Mouse (Mus musculus) midbrain, postnatal 0 days (tissue): ENCODE data around the gene Gclc. TPM values are rescaled to one million over a fixed set of nuclear protein-coding genes. Genes with fewer than 3 reads are reported as not detected.

ENCODE experiments used
- ATAC-seq: fragments of 200-750 bp; cut with Nextera tagmentation; 2 replicates; pipeline ENCODE4 v1.8.0; 2017; ENCODE audit warnings: moderate number of reproducible peaks, mild to moderate bottlenecking, moderate TSS enrichment, moderate library complexity; ENCODE audit not compliant: low FRiP score
- DNase-seq: peaks from one replicate; pipeline ENCODE4 v3.0.0-alpha.2; 2015; ENCODE audit warnings: low spot score
- H3K27ac ChIP-seq: fragments of 300-500 bp; sonication (generic); 2 replicates; pipeline ENCODE4 v1.5.1; 2014; ENCODE audit warnings: low read depth, mild to moderate bottlenecking, low read length, mixed read lengths
- H3K27me3 ChIP-seq: fragments of 300-500 bp; sonication (generic); 2 replicates; pipeline ENCODE4 v1.6.1; 2014; ENCODE audit warnings: low read length, control low read depth, mixed read lengths; ENCODE audit not compliant: insufficient read depth
- H3K36me3 ChIP-seq: fragments of 300-500 bp; sonication (generic); 2 replicates; pipeline ENCODE4 v1.6.1; 2014; ENCODE audit warnings: low read length, control low read depth, mixed read lengths; ENCODE audit not compliant: insufficient read depth
- H3K4me1 ChIP-seq: fragments of 300-500 bp; sonication (generic); 2 replicates; pipeline ENCODE4 v1.6.1; 2014; ENCODE audit warnings: mild to moderate bottlenecking, control low read depth, antibody characterized with exemption, low read length, mixed read lengths; ENCODE audit not compliant: insufficient read depth
- H3K4me2 ChIP-seq: fragments of 300-500 bp; sonication (generic); 2 replicates; pipeline ENCODE4 v1.6.1; 2014; ENCODE audit warnings: low read depth, mild to moderate bottlenecking, low read length, mixed read lengths; ENCODE audit not compliant: poor library complexity, severe bottlenecking
- H3K4me3 ChIP-seq: fragments of 300-500 bp; sonication (generic); 2 replicates; pipeline ENCODE4 v1.5.1; 2014; ENCODE audit warnings: low read depth, mild to moderate bottlenecking, low read length, moderate library complexity
- H3K9ac ChIP-seq: fragments of 300-500 bp; sonication (generic); replicated peaks from 2 replicates; pipeline ENCODE4 v1.6.1; 2014; ENCODE audit warnings: mild to moderate bottlenecking, low read length, moderate library complexity, mixed read lengths; ENCODE audit not compliant: poor library complexity, severe bottlenecking
- H3K9me3 ChIP-seq: fragments of 300-500 bp; sonication (generic); 2 replicates; pipeline ENCODE4 v1.6.1; 2016; ENCODE audit warnings: low read length, control low read depth
- CTCF ChIP-seq: IDR thresholded peaks from 2 replicates; pipeline ENCODE4 v1.5.1; 2016; ENCODE audit warnings: antibody characterized with exemption, mild to moderate bottlenecking
- WGBS: fragments of 180-500 bp; shearing (Covaris S2); extraction: QIAGEN DNeasy Blood & Tissue Kit; methylation state at CpG from one replicate; pipeline ENCODE4 v1.1.7; 2014; 5-methylcytosine and 5-hydroxymethylcytosine counted together
- polyA plus RNA-seq: library from polyadenylated mRNA; unstranded; fragments of >200 nt; fragmentation: Nextera tagmentation; extraction: Ambion mirVana; gene quantifications from 2 replicates; pipeline ENCODE4 v1.2.1, GENCODE M21; 2015
- total RNA-seq: library from RNA; depleted of rRNA; stranded (reverse); fragments of >200 nt; gene quantifications from 2 replicates; pipeline ENCODE4 v1.2.3, GENCODE M21; 2014; rRNA removed

Gene Gclc
- 23.7 and 29.7 TPM in 2 replicates for total RNA-seq
- 13.3 and 15.7 TPM in 2 replicates for polyA plus RNA-seq

DNA sequence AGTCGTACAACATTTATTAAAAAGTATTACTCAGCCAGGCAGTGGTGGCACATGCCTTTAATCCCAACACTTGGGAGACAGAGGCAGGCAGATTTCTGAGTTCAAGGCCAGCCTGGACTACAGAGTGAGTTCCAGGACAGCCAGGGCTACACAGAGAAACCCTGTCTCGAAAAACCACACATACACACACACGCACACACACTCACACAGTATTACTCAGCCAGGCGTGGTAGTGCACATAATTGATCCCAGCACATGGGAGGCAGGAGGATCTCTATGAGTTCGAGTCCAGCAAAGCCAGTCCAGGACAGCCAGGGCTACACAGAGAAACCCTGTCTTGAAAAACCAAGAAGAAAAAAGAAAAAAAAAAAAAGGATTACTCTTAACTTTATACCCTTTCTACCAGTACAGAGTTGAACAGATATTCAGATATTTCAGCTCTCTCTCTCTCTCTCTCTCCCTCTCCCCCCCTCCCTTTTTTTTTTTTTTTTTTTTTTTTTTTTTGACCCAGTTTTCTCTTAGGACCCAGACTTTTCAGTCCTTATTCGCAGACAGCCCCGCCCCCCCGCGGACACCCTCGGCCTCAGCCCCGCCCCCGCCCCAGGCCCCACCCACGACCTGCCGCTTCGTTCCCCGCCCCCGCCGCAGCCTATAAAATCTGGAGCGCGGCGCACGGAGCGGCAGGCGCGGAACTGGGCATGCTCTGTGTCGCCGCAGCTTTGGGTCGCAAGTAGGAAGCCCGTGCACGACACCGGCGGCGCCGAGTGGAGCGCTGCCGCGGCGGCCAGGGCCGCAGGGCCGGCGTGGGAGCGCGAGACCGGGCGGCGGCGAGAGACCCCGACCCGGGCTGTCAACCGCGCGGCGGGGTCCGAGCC is at the start of gene Gclc:
Gene Gclc (plus strand): TSS at position 683 of the 875 bp plus-strand sequence.
- Histone ChIP-seq H3K9me3 (no peaks in the 10 kb centered on the region), H3K4me3 (peak within 1 kb of the TSS; percentile 90), H3K9ac (peak within 1 kb of the TSS; percentile 68), H3K27me3 (no peaks in the 10 kb centered on the region), H3K27ac (peak within 1 kb of the TSS; percentile 67), H3K36me3 (no peaks in the 10 kb centered on the region), H3K4me1 (peaks cover 5% of the 10 kb centered on the region; the same call in 1 of the 2 replicates), H3K4me2 (peak within 1 kb of the TSS; percentile 88)
- DNase-seq (peak; percentile 93), ATAC-seq (peak; percentile 86)
- 9% methylated on average over 41 of the region's 54 CpGs for WGBS
- TF ChIP-seq CTCF: no peak

DNA sequence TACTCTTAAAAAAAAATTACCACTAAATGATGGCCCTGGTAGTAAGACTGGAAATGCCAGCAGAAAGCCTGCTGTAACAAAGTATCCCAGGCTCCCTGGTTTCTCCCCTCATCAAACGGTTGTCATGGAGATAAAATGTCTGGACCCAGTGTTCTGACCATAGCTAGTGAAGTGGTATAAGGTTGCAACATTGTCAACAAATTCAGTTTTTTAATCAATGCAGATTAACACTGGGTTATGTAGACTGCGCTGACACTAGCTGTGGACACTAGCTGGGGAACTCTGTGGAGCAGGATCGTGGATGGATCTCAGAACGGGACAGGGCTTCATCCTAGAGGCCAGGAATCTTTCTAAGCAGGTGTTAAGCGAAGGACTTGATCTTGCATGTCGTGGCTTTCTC is 47.8 kb upstream of the Gclc start:
- H3K27me3 ChIP-seq: no peaks in the 10 kb centered on the region
- H3K9me3 ChIP-seq: no peaks in the 10 kb centered on the region
- no peaks in the 10 kb centered on the region for H3K36me3 ChIP-seq
- no peak for DNase-seq
- no peak overlapping the region for H3K4me3 ChIP-seq
- 87% methylated on average over 6 of the region's 6 CpGs for WGBS
- H3K27ac ChIP-seq: no peak overlapping the region
- no peak for TF ChIP-seq CTCF
- no peak overlapping the region for H3K9ac ChIP-seq
- ATAC-seq: no peak
- no peak overlapping the region for H3K4me2 ChIP-seq
- H3K4me1 ChIP-seq: no peaks in the 10 kb centered on the region

DNA sequence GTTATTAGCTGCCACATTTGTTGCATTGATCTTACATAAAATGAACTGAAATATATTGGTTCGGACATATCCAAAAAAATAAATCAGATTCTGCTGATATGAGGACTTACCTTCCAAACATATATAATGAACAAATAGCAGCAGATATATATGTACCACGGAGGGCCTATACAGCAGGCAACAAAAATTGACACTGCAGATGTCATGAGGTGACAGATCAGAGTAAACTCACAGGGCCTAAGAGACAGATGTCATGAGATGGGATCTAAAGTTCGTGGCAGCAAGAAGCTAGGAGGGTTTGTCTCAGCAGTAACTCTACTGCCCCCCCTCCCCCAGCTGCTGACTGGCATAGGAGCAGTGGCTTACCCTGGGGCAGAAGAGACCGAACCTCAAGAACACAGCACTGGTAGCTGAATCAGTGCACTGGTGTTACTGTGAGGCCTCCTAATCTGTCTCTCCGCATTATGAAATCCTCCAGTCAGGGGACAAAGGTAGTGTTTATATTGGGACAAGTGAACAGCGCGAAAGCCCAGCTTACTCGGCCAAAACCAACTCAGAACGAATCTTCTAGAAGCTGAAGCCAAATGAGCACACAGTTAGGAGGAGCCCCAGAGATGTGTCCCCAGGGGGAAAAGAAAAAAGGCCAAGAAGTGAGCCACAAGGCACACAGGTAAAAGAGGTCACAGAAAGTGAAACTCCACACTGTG is 46.7 kb upstream of the Gclc start:
- 75% methylated on average over 9 of the region's 9 CpGs for WGBS
- H3K4me3 ChIP-seq: no peak overlapping the region
- H3K4me1 ChIP-seq: no peaks in the 10 kb centered on the region
- ATAC-seq (no peak), DNase-seq (no peak)
- H3K9me3 ChIP-seq: no peaks in the 10 kb centered on the region
- no peak overlapping the region for H3K27ac ChIP-seq
- H3K4me2 ChIP-seq: no peak overlapping the region
- no peak overlapping the region for H3K9ac ChIP-seq
- no peaks in the 10 kb centered on the region for H3K27me3 ChIP-seq
- TF ChIP-seq CTCF: no peak
- no peaks in the 10 kb centered on the region for H3K36me3 ChIP-seq

DNA sequence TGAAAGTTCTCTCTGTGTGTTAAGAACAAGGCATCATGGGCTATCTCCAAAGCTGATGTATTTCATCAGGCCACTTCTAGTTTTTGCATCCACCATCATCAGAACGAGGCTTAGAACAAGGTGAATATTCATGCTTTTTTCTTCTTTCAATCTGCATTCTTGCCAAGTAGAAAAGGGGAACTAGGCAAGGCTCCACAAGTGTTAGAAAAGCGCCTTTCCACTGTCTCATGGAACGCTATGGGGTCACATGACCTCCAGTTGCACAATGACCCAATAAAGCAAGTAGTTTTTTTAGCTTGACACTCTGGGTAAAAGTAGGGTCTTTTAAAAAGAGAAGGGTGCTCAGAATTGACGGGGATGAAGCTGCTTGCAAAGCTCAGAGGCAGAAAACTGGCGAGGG is 45.4 kb upstream of the Gclc start:
- H3K4me1 ChIP-seq: no peaks in the 10 kb centered on the region
- H3K36me3 ChIP-seq: no peaks in the 10 kb centered on the region
- no peak overlapping the region for H3K9ac ChIP-seq
- no peak for DNase-seq
- no peak overlapping the region for H3K4me2 ChIP-seq
- H3K9me3 ChIP-seq: no peaks in the 10 kb centered on the region
- no peak overlapping the region for H3K4me3 ChIP-seq
- 75% methylated on average over 5 of the region's 5 CpGs for WGBS
- no peak for ATAC-seq
- no peak overlapping the region for H3K27ac ChIP-seq
- TF ChIP-seq CTCF: no peak
- no peaks in the 10 kb centered on the region for H3K27me3 ChIP-seq

DNA sequence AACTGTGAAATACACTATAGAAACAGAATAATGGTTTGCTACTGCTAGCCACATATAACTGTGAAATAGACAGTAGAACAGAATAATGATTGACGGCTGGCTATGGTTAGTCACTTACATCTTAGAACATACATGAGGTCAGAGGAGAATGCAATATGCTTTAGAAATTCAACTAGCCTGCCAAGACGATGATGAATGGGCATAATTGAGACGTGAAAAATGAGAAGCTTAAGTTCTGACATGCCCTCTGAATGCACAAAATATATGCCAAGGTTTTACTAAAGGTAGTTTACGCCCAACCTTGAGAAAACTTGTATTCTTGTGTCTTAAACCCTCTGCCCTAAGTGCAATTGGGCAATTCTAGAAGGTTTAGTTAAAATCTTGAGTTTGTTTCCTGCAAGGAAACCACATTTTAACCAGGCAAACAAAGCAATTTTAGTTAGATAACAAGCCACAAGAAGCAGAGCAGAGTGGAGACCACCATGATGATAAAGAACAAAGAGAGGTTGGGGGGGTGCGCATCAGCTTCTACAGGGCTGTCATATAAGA is 43.2 kb upstream of the Gclc start:
- ATAC-seq: no peak
- no peak for TF ChIP-seq CTCF
- DNase-seq: no peak
- Histone ChIP-seq H3K27ac (no peak overlapping the region), H3K4me3 (no peak overlapping the region), H3K27me3 (no peaks in the 10 kb centered on the region), H3K36me3 (no peaks in the 10 kb centered on the region), H3K4me1 (no peaks in the 10 kb centered on the region), H3K9ac (no peak overlapping the region), H3K4me2 (no peak overlapping the region), H3K9me3 (no peaks in the 10 kb centered on the region)
- WGBS: 87% methylated on average over 5 of the region's 5 CpGs

DNA sequence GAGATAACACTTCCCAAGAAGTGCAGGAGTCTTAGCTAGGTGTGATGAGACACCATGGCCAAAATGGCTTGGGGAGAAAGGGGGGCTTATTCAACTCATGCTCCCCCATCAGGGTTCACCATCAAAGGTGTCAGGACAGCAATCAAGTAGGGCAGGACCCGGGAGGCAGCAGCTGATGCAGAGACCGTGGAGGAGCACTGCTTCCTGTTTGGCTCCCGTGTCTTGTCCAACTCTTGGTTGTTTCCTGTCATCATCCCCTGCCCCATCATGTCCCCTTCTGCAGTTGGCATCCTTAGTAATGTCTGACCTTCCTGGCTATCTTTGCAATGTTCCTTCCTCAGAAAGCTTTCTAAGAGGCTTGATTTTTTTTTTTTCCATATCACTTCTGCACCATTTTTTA is 41.5 kb upstream of the Gclc start:
- WGBS: 78% methylated on average over 3 of the region's 3 CpGs
- no peaks in the 10 kb centered on the region for H3K4me1 ChIP-seq
- no peak overlapping the region for H3K27ac ChIP-seq
- H3K4me2 ChIP-seq: no peak overlapping the region
- no peaks in the 10 kb centered on the region for H3K27me3 ChIP-seq
- no peaks in the 10 kb centered on the region for H3K36me3 ChIP-seq
- ATAC-seq (no peak), DNase-seq (no peak)
- no peaks in the 10 kb centered on the region for H3K9me3 ChIP-seq
- no peak overlapping the region for H3K4me3 ChIP-seq
- no peak overlapping the region for H3K9ac ChIP-seq
- TF ChIP-seq CTCF: no peak
